In genomic region chr11:54936035-54936770, GRCm38 (mm10) we compare ENCODE assay signal across 10 mouse cellular contexts. TPM values are rescaled to one million over a fixed set of nuclear protein-coding genes. Genes with fewer than 3 reads are reported as not detected.
DNase-seq lines count a peak whose midpoint lies in the region; ATAC-seq lines count a peak whose summit lies in the region.
"Had no signal": no experiment of that assay in that cellular context is flagged by ENCODE, and none has a peak within 500 bp of the region (broad histone marks: within the 10 kb centered on the region; RNA-seq: fewer than 3 reads in every experiment).

No protein-coding gene starts in this region.

- no peak overlapping the region for H3K4me2 ChIP-seq in midbrain, embryonic 16.5 days (ENCODE audit: low read length)
- H3K4me2 ChIP-seq in neural tube, embryonic 15.5 days, result no peak overlapping the region
- H3K4me2 ChIP-seq: embryonic facial prominence, embryonic 12.5 days had no signal

- no peak for DNase-seq in midbrain, embryonic 10.5 days (ENCODE audit: low spot score)
- DNase-seq in Muller cell, postnatal 12 days (ENCODE audit: inconsistent ontology term), result peak; percentile 81
- DNase-seq in monocyte, adult 2 months (ENCODE audit: low read depth in 1 of 2, low spot score in 2 of 2), result peak; percentile 34 to 61
- DNase-seq in embryo, embryonic 11 days, result no peak
- no peak for DNase-seq in testis, postnatal 10 days (ENCODE audit: low spot score)

- 44% methylated on average over 12 of the region's 12 CpGs for WGBS in midbrain, embryonic 10.5 days
- 36% methylated on average over 12 of the region's 12 CpGs for WGBS in midbrain, embryonic 16.5 days
- WGBS in neural tube, embryonic 15.5 days, result 35% methylated on average over 12 of the region's 12 CpGs

- peak overlapping the region; percentile 55; the same call in 1 of the 2 replicates for H3K27ac ChIP-seq in midbrain, embryonic 10.5 days (replicated peaks)
- no peak overlapping the region for H3K27ac ChIP-seq in midbrain, embryonic 16.5 days (ENCODE audit: low read length)
- H3K27ac ChIP-seq in neural tube, embryonic 15.5 days (replicated peaks), result no peak overlapping the region

- no peak overlapping the region for H3K9ac ChIP-seq in midbrain, embryonic 16.5 days (ENCODE audit: low read depth, low read length)
- no peak overlapping the region for H3K9ac ChIP-seq in neural tube, embryonic 15.5 days (replicated peaks)
- H3K9ac ChIP-seq: embryonic facial prominence, embryonic 12.5 days had no signal

- no peak overlapping the region for H3K4me3 ChIP-seq in midbrain, embryonic 10.5 days
- no peak overlapping the region for H3K4me3 ChIP-seq in midbrain, embryonic 16.5 days (ENCODE audit: low read depth, low read length)
- H3K4me3 ChIP-seq in neural tube, embryonic 15.5 days (replicated peaks), result no peak overlapping the region
- H3K4me3 ChIP-seq: embryonic facial prominence, embryonic 12.5 days; myocyte had no signal

- peaks cover 24% of the 10 kb centered on the region for H3K36me3 ChIP-seq in midbrain, embryonic 10.5 days
- H3K36me3 ChIP-seq in midbrain, embryonic 16.5 days (ENCODE audit: control insufficient read depth, insufficient read depth, low read length), result peaks cover 13% of the 10 kb centered on the region
- peaks cover 34% of the 10 kb centered on the region for H3K36me3 ChIP-seq in neural tube, embryonic 15.5 days

- no peaks in the 10 kb centered on the region for H3K9me3 ChIP-seq in midbrain, embryonic 10.5 days (replicated peaks)
- no peaks in the 10 kb centered on the region for H3K9me3 ChIP-seq in midbrain, embryonic 16.5 days (replicated peaks; ENCODE audit: control insufficient read depth, low read length, poor library complexity, severe bottlenecking)
- H3K9me3 ChIP-seq in neural tube, embryonic 15.5 days (replicated peaks), result no peaks in the 10 kb centered on the region
- H3K9me3 ChIP-seq: embryonic facial prominence, embryonic 12.5 days had no signal

- no peak for ATAC-seq in midbrain, embryonic 16.5 days
- peak; percentile 92 for ATAC-seq in granulocyte monocyte progenitor cell, adult 5-6 weeks (replicated peaks; ENCODE audit: poor library complexity, severe bottlenecking)
- ATAC-seq in neural tube, embryonic 15.5 days (ENCODE audit: low FRiP score), result no peak

- H3K4me1 ChIP-seq in midbrain, embryonic 10.5 days, result peaks cover 19% of the 10 kb centered on the region
- H3K4me1 ChIP-seq in midbrain, embryonic 16.5 days (ENCODE audit: control insufficient read depth, insufficient read depth, low read length), result 0 out of 2 replicates have a peak, but pooled peaks cover 2% of the 10 kb centered on the region
- H3K4me1 ChIP-seq in neural tube, embryonic 15.5 days, result 0 out of 2 replicates have a peak, but pooled peaks cover 3% of the 10 kb centered on the region

- no peaks in the 10 kb centered on the region for H3K27me3 ChIP-seq in midbrain, embryonic 10.5 days (ENCODE audit: low read depth, poor library complexity, severe bottlenecking)
- no peaks in the 10 kb centered on the region for H3K27me3 ChIP-seq in midbrain, embryonic 16.5 days (ENCODE audit: control insufficient read depth, insufficient read depth, low read depth, low read length)
- H3K27me3 ChIP-seq in neural tube, embryonic 15.5 days (replicated peaks), result no peaks in the 10 kb centered on the region
- H3K27me3 ChIP-seq: embryonic facial prominence, embryonic 12.5 days had no signal

RNA-seq across cellular contexts. Expression of gene Tnip1, which starts 26.5 kb away (rescaled TPM):
- polyA plus RNA-seq in midbrain, embryonic 10.5 days (2016; fragmentation: Nextera tagmentation; extraction: Ambion mirVana), result 9.5 and 11.6 TPM in 2 replicates
- polyA plus RNA-seq in midbrain, embryonic 16.5 days (2015; fragmentation: Nextera tagmentation; extraction: Ambion mirVana), result 16.4 and 17.4 TPM in 2 replicates
- total RNA-seq in granulocyte monocyte progenitor cell, adult 5-6 weeks (2014; fragmentation: Nextera tagmentation), result 27.7 and 48.9 TPM in 2 replicates
- 25.3 and 28.0 TPM in 2 replicates for total RNA-seq in granulocyte monocyte progenitor cell, adult 5-6 weeks (2017)
- 20.0 and 23.2 TPM in 2 replicates for polyA plus RNA-seq in neural tube, embryonic 15.5 days (2015; fragmentation: Nextera tagmentation; extraction: Ambion mirVana)

RNA-seq across cellular contexts. Expression of gene Gpx3, which starts 34.0 kb away (rescaled TPM):
- polyA plus RNA-seq in midbrain, embryonic 10.5 days (2016; fragmentation: Nextera tagmentation; extraction: Ambion mirVana), result 68.6 and 72.1 TPM in 2 replicates
- polyA plus RNA-seq in midbrain, embryonic 16.5 days (2015; fragmentation: Nextera tagmentation; extraction: Ambion mirVana), result 29.4 and 40.5 TPM in 2 replicates
- 24.9 and 29.6 TPM in 2 replicates for total RNA-seq in granulocyte monocyte progenitor cell, adult 5-6 weeks (2014; fragmentation: Nextera tagmentation)
- total RNA-seq in granulocyte monocyte progenitor cell, adult 5-6 weeks (2017), result 1.6 and 4.0 TPM in 2 replicates
- 69.2 and 82.4 TPM in 2 replicates for polyA plus RNA-seq in neural tube, embryonic 15.5 days (2015; fragmentation: Nextera tagmentation; extraction: Ambion mirVana)

Comparison
In these comparisons a context has a peak if more than half of its experiments do, and no peak if none do; other contexts are left out.
1. DNase-seq: peak in Muller cell, postnatal 12 days (single experiment) and monocyte, adult 2 months (2 of 2); none in midbrain, embryonic 10.5 days (single experiment), embryo, embryonic 11 days (single experiment) and testis, postnatal 10 days (single experiment).